Mouse (Mus musculus) embryo, embryonic 11 days (tissue): ENCODE results near the gene Calm1.

ENCODE experiments used
- DNase-seq: peaks from one replicate; pipeline ENCODE4 v3.0.0-alpha.2; 2015

The Calm1 gene

DNA sequence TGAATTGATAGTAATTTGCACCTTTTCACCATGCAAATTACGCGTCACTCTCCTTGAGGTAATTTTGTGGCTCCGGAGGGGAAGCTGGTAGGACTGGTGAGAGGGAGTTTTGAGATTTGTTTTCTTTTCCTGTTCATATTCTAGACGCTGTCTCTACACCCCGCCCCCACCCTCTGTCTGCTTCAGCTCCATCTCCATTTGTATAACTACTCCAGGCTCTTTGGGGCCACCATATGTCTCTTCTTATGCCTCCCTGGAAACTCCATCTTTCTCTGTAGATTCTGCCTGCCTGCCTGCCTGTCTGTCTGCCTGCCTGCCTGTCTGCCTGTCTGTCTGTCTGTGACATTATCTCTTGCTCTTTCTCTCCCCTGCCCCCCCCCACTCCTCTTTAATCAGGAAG lies 26.8 kb downstream of the Calm1 start:
- no peak for DNase-seq

- DNase-seq = no peak
Measured at GRCm38 (mm10) chr12:100226621-100227020, 27.4 kb downstream of the Calm1 start.

DNA sequence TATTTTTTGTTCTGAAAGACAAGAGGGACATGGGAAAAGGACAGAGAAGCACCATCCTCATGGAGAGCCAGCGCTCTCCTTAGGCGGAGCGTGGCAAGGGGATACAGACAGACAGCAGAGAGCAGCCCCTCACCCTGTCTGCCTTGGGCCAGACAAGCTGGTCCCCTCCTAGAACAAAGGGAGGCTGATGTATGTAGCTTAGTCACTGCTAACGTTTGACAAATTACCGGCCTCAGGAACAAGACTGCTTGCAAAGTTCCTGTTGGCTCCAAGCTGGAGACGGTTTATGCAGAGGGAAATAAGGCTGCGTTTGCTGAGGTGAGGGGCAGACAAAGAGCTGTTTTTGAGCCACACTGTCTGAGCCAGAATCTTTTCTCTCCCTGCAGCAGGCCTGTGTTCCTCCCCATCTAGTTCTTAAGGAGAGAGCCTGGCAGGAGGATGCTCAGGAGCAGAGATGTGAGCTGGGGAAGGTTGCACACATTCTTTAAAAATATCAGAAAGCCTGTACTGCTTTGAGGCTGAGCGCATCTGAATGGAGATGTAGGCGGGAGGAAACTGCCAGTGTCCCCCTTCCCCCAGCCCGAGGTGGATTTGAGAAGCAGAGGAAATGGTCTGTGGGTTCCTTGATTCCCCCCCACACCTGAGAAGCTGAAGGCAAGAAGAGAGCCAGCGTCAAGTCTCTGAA lies 28.9 kb downstream of the Calm1 start:
- DNase-seq = peak; percentile 44

DNA sequence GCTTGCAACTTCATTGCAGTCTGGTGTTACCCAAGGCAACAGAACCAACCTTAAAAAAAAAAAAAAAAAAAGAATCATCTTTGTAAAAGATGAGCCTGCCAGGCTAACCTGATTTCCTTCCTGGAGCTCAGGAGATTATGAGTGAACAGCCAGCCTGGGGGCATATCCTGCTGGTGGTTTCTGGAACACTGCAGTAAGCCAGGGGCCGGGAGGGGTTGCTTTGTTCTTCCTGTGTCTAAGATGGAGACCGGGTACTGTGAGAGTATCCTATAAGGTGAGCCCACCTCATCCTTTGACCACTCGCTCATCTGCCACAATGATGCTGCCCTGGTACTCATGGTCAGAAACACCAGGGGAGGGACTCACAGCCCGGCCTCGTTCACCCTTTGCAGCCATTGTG lies 35.0 kb downstream of the Calm1 start:
- DNase-seq = no peak

- DNase-seq = no peak
Measured at GRCm38 (mm10) chr12:100234919-100235318, 35.7 kb downstream of the Calm1 start.

GRCm38 (mm10) chr12:100235423-100235822 lies 36.2 kb downstream of the Calm1 start:
- DNase-seq = no peak

GRCm38 (mm10) chr12:100239404-100239803 lies 40.2 kb downstream of the Calm1 start:
- no peak for DNase-seq

GRCm38 (mm10) chr12:100239807-100240206 lies 40.6 kb downstream of the Calm1 start:
- no peak for DNase-seq

GRCm38 (mm10) chr12:100241911-100242796 lies 42.9 kb downstream of the Calm1 start:
- peak; percentile 92 for DNase-seq

DNA sequence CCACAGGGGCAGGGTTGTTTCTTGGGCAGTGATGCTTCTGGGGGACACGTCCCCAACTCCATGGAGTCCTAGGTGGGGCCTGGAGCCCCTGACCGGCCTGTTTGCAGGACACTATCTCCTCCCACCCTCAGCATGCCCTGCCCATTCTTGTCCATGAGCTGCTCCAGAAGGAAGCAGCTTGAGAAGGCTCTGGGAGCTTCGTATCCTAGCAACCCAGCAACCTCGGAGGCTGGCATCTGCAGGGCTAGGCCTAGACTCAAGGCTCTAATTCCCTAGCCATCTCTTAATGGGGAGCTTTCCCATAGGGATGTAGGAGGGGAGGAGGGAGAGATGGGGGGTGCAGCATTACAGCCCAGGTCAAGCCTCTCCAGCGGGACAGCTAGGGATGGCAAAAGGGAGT lies 45.3 kb downstream of the Calm1 start:
- peak; percentile 48 for DNase-seq

DNA sequence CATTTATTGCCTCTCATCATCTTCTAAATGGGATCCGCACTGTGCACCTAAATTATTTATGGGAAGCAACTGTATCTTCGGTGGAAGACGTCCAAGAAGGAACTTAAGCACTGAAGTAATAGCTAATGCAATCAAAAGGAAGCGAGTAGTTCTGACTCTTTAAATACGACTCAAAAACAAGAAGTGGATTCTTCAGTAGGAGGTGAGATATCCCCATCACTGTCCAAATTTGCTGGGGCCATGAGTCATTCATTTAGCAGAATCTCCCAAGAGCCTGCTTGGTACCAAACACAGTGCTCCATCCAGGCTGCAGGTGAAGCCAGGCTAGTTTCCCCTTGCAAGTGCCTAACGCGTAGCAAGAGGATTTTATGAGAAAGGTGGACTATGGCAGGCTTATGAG lies 49.9 kb downstream of the Calm1 start:
- no peak for DNase-seq

DNA sequence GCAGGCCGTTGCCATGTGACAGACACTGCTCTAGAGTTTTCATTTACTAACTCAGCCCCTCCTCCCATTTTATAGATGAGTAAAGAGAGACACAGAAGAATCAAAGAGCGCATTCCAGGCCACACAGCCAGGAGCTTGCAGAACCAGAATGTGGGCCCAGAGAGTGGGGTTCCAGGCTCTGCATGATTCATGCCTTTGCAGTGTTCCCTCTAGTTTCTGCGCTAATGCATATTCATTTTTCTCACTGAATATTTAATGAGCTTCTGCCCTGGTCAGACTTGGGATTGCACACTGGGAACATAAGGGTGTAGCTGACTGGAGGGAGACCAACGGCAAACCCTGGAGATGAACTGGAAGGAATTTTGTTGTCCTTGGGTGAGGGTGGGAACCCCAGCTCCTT lies 55.2 kb downstream of the Calm1 start:
- no peak for DNase-seq

- no peak for DNase-seq
Measured at GRCm38 (mm10) chr12:100255441-100255949, 56.3 kb downstream of the Calm1 start.

DNA sequence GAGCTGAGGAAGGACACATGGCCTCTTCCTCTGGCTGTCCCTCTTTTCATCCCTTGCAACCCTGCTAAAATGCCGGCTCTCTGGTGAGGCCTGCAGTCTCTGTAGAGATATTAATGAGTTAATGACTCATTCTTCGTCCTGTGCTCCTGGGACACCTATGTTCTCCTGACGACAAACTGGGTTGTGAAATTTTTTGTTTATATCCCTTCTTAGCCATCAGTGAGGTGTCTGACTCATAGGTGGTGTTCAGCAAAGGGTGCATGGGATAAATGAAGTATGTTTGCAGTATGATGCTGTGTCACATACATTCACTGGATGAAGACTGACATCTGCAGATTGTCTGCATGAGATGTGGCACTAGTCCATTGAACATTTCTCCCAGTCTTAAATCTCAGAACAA lies 58.5 kb downstream of the Calm1 start:
- no peak for DNase-seq
